Mouse (Mus musculus): ENCODE data around the gene Samd5. TPM values are rescaled to one million over a fixed set of nuclear protein-coding genes. Genes with fewer than 3 reads are reported as not detected.

Gene Samd5
- total RNA-seq (2023), result not detected

GRCm38 (mm10) chr10:9674561-9675521, at the start of gene Samd5:
Gene Samd5, minus strand, starts transcription at chr10:9675208.

Other genes with a start within 250 kb of the Samd5 start
- gene Stxbp5, start 225.9 kb upstream of the Samd5 start, total RNA-seq (2023), result 36.7 TPM

All from CD4-positive naive resting alpha-beta T cell, adult 57 days (primary cell).